Mouse (Mus musculus) ES-E14 (cell line): ENCODE data around the gene Efcab2.

Experiments
- ZC3H11A ChIP-seq: IDR thresholded peaks from 2 replicates; pipeline ENCODE4 v1.6.1; 2012; ENCODE audit warnings: low read depth, mild to moderate bottlenecking, inconsistent platforms, low read length, borderline replicate concordance
- ZNF384 ChIP-seq: IDR thresholded peaks from 2 replicates; pipeline ENCODE4 v1.6.1; 2012; ENCODE audit warnings: low read depth, low read length, inconsistent platforms

DNA sequence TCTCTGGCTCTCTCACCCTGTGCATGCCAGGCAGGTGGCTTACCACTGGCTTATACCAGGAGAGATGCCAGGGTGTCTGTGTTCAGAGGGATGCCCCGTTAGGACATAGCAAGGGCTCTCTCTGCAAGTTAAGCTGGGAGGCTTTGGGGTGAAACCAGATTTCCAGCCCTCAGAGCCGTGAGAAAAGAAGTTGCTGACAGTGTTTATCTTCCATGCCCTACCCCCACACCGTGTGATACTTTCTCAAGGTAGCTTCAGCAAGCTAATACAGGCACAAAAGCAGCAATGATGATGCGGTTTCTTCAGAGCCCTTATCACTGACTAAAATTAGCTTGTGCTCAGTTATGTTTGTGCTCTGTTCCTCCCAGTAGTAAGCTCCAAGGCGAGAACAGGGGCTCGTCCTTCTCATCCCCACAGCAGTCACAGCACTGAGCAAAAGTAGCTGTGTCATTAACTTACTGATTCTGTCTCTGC is 42.4 kb downstream of the Efcab2 start:
- TF ChIP-seq ZC3H11A (no peak), ZNF384 (no peak)
